Mouse (Mus musculus) liver, embryonic 14.5 days (tissue): ENCODE measurements around the gene Spon2.

Experiments used
- CTCF ChIP-seq: IDR thresholded peaks from 2 replicates; pipeline ENCODE4 v1.5.1; 2016; ENCODE audit warnings: antibody characterized with exemption, low read depth, control low read depth
- EP300 ChIP-seq: IDR thresholded peaks from 2 replicates; pipeline ENCODE4 v1.6.1; 2016; ENCODE audit warnings: antibody characterized with exemption, low read depth

DNA sequence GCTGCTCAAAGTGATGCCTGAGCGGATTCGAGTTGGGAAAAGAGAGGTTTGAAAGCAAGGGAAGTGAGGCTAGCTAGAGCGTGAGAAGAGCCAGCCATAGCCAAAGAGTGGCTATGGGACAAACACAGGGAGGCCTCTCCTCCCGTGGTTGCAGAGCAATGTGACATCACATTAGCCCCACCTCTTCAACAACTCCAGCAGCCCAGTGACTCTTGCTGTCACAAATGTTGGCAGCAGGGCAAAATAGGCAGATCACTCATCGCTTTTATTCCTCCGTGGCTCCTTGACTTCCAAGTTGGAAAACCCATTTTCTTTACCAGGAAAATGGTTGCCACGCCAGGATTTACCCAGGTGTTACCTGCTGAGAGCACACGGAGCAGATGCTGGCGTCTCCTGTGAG, 11.1 kb downstream of the Spon2 start:
- TF ChIP-seq CTCF, result no peak
- no peak for TF ChIP-seq EP300
